Mouse (Mus musculus) layer of hippocampus, adult 18-20 months (tissue): ENCODE data around the gene Mars2. TPM values are rescaled to one million over a fixed set of nuclear protein-coding genes. Genes with fewer than 3 reads are reported as not detected.
A peak's percentile ranks its signal among the peaks of the same experiment; 100 is the strongest.

ENCODE experiments used
- DNase-seq, 2 experiments: peaks; one replicate each; pipeline ENCODE4 v3.0.0; 2022; ENCODE audit warnings: low spot score in 2 of 2
- long read RNA-seq: library from polyadenylated mRNA; stranded (forward); transcript quantifications from one replicate; pipeline ENCODE4 v2.0.0, GENCODE M21; 2021
- total RNA-seq, 2 experiments: library from RNA; stranded (reverse); gene quantifications; 2 replicates each; pipeline ENCODE4 v1.2.3; 2021

Gene Mars2
- total RNA-seq = 1 to 10 TPM; 8.1 to 8.6 TPM
- long read RNA-seq, full-length matches to known transcripts = 5 of 5 reads
- long read RNA-seq, partial matches to known transcripts = 0 of 5 reads
- long read RNA-seq, other reads (novel, unspliced or antisense) = 0 of 5 reads

DNA sequence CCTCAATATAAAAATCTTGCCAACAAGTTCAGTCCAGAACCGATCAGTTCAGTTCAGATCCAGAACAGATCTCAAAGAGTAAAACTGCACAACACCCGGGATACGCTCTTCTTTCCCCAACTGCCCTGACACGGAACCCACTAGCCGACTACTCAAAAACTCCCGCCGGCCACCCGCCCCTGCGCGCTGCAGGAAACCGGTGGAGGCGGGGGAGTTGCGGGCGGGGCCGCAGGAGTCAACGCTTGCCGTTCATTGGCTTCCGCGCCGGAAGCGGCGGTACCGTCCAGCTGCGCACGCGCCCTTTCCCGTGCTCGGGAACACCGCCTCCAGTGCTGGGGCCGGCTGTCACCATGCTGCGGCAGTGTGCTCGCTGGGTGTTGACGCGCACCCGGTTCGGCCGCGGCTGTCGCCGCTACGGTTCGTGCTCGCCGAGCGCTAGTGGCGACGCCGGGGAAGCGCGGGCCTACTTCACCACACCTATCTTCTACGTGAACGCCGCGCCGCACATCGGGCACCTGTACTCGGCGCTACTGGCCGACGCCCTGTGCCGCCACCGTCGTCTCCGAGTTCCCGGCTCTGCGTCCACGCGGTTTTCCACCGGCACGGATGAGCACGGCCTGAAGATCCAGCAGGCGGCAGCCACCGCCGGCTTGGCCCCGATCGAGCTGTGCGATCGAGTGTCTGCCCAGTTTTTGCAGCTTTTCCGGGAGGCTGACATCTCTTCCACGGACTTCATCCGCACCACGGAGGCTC is at the start of gene Mars2:
Mars2 (plus strand) TSS at position 288 of the 753 bp plus-strand sequence.
- DNase-seq = peak; percentile 95 to 96

DNA sequence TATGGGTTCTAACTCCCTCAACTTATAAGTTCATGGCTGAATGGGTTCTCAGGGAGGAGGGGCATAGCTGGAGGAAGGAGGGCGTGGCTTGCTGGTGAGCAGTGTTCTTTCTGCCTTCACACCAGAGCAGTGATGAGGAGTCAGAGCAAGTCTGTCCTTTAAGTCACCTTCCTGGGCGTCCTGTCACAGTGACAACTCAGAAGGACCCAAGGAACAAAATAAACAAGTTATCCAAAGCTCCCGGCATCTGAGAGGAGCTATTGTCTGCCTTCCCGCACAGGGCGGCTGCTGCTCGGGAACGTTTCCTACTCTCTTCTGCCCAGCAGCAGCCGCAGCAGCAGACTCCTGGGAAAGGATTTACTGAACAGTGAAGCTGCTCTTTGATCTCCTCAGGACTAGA is 45.0 kb upstream of the Mars2 start:
- DNase-seq = no peak

DNA sequence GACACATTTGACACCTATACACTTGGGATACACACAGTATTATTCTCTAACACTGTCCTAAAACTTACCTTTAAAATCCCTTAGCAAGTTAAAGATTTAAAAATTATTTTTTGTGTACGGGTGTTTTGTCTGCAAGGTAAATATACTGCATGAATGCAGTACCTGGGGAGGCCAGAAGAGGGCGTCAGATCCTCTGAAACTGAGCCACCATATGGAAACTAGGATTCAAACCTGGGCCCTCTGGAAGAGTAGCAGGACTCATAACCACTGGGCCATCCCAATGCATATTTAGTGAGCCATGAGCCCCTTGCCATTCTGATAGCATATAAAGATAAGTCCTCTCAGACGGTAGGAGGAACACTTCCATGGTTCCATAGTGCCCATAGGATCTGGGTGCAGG is 44.2 kb upstream of the Mars2 start:
- peak in 1 of 2 experiments; percentile 13 for DNase-seq

DNA sequence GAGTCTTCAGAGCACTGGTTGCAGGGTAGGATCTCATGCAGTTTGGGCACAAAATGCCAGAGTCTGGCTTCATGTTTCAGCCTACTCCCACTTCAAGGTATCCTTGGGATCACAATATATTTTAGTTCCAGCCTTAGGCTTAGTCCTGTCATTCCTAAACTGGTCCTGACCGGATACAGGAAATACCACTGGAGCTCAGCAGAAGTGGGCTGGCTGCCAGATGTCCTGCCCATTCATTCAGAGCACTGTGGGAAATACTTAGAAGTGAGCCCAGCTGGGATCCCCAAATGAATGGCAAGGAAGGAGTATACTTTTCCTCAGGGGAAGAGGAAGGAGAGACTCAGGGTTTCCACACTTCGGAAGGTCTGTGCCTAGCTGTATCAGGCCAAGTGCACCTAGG is 43.7 kb upstream of the Mars2 start:
- DNase-seq = peak in 1 of 2 experiments; percentile 13

DNA sequence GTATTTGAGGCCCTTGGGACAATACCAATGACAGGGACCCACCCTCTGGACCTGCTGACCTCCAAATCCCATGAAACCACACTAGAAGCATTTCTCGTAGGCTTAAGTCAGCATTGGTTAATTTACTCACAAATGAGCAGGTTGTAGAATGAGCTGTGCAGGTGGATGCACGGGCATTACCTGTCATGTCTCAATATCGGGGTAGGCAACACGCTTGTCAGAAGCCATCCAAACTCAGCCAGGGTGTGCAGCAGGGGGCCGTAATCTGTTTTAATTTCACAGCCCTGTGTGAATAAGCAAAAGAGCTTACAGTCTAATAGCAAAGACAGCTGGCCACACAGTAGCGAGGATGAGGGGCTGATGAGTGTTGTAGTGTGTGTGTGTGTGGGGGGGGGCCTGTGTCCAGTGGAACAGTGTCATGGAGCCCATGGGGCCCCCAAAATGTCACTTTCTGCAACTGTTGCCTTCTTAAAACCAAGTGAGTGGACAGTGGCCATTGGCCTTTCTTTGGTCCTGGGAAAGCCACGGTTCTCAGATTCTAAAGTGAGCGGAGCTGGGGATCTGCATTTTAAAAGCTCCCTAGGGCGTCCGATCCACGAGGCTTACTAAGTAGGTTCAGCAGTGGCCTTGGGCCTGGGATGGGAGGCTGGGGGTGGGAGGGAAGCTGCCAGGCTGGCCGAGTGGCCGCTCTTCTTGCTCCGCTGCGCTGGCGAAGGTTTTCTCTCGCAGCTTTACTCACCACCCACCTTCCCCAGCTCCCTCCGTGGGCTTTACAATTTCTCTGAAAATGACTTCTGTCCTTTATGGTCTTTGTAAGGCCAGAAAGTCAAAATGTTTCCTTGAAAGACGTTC is 42.7 kb upstream of the Mars2 start:
- DNase-seq = peak in 1 of 2 experiments; percentile 9

DNA sequence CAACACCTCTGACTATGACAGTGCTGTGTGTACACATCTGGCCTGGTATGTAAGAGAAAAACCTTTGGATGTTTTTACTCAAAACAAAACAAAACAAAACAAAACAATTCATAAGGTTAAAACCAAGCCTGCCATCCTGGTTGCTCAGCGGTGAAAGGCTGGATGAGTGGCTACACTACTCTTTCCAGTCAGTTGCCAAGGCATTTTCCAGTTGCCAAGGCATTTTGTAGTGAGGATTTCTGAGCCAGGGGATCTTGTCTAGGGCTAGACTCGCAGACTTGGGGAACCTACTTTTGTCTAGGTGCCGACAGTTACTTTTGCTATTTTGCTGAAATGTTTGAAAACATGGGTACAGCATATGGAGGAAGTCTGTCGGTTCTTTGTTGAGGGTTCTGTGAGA is 42.0 kb upstream of the Mars2 start:
- DNase-seq = no peak

DNA sequence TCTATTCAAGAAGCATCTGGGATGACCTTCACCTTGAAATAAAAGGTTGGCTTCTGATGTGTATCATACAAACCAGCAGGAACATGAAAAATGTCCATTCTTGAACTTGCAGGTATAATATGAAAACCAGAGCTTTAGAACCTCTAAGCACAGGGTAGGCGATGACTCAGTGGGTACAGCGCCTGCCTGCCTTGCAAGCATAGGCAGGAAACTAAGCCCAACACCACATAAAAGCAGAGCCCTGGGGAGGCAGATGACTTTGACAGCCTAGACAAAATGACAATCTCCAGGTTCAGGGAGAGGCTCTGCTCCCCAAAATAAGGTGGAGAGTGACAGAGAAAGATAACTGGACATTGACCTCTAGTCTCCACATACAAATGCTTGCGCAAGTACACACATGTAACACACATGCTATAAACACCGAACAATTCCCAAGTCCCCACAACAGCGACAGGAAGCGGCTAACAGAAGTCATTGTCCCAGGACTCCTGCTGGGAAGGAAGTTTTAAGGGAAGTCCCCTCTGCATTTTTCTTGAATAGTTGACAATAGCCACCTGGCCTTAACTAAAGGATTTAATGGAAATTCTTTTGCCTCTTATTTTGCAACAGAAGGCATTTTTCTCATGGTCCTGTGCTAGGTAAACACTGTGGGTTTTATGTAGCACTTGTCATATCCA is 40.5 kb upstream of the Mars2 start:
- DNase-seq = no peak

DNA sequence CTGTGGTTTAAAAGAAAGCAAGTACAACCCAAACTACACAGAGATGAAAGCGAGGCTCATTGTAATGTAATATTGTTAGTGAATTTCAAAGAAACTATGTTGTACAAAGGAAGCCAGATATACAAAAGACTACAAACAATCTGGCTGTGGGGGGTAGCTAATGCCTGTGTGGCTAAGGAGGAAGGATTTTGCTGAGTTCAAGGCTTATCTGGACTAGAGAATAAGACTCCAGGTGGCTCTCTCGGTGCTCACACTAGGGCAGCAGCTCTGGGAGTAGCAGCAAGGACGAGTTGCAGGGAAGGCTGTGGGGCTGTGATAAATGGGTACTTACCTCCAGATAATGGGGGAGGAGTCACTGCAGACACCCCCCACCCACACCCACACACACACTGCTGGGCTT is 38.3 kb upstream of the Mars2 start:
- DNase-seq = no peak

DNA sequence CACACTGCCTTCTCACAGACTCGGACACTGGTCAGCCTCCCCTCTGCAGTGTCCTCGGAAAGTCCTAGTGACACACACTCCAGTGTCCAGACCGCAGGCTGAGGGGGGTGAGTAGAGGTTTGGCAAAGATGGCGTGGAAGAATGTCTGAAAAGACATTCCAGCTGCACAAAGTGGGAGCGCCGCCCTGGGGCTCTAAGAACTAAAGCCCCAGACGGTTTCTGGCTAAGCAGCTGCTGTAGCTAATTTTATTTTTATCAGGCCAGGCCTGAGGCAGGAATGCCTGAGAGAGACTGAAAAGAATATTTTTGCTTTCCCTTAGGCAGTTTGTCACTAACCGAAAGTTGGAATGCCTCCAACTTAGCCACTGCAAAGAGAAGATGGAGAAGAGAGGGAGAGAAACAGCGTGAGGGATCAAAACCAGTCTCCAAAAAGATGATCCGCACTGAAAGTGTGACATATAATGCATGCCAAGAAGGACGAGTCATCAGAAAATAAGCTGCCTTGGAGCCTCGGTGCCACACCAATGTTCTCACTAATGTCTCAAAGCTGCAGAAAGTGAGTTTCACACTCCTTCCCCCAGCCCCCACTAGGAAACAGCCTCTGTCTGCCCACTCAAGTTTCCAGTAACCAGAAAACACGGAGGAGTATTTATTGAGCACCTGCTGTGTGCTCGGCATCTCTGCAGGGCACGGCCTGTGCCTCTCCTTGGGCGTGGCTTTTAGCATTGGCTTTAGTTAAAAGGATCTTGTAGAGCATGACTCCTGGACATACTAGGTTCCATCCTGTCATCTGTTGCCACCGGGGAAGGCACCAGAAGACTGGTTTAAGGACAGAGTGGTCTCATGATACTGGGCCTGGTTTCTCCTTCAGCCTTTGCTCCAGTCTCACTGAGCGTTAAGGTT is 34.9 kb upstream of the Mars2 start:
- DNase-seq = peak in 1 of 2 experiments; percentile 52

DNA sequence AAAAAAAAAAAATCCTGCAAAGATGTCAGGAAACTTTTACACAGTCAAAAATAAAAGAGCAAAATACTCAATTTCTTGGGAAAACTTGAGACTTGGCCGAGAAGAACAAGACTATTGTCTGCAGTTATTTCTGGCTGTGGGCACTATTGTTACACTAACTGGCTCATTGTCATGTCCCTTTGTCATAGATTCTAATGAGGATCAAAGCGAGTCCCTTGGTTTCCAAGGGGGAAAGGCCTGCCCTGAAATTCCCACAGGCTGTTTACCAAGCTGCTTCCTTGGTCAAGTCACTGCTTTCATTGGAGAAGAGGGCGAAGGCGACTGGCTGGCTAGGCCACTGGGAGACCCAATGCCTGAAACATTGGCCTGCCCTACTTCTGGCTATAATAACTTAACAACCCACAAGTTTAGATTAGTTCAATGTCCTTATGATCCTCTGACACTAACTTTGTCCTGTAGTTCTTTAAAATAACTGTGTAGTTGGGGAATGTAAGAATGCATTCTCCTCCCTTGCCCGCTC is 31.1 kb upstream of the Mars2 start:
- no peak for DNase-seq

DNA sequence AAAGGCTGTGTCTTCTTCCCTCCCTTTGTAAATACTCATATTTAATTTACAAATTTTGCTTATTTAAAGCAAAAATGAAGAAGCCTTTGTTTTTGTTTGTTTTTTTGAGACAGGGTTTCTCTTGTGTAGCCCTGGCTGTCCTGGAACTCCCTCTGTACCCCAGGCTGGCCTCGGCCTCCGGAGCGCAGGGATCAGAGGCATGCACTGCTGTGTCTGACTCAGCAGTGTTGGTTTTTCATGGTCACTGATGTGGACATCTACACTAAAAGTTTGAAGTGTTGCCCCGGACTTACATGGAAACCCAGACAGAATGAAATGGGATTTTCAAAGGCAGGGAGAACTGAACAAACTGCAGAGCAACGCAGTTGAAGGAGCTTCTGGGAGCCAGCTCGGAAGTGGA is 29.4 kb upstream of the Mars2 start:
- no peak for DNase-seq

DNA sequence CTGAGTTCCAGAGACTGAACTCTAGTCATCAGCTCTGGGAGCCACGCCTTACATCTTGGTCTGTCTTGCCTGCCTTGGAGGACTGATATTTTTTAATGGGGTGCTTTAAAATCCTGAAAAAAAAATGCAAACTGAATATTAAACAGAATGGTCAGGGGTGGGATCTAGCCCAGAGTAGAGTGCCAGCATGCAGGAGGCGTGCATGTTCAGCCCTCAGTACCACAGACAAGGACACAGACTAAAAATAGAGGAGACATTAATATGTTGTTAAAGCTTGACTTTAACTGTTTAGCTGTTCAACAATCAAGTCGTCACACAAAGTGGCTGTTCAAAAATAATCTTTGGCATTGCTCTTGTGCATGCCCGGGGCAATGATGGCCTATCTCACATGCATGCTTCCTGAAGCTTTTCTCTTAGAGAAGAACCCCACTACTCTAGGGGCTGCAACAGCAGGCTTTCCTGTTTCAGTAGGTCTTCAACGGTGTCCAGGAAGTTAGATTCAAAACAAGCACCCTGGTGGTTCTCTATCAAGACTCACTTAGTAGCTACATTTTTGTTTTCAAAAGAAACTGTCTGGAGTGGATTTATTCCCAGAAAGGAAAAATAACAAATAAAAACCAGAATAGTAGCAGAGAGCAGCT is 28.4 kb upstream of the Mars2 start:
- no peak for DNase-seq

DNA sequence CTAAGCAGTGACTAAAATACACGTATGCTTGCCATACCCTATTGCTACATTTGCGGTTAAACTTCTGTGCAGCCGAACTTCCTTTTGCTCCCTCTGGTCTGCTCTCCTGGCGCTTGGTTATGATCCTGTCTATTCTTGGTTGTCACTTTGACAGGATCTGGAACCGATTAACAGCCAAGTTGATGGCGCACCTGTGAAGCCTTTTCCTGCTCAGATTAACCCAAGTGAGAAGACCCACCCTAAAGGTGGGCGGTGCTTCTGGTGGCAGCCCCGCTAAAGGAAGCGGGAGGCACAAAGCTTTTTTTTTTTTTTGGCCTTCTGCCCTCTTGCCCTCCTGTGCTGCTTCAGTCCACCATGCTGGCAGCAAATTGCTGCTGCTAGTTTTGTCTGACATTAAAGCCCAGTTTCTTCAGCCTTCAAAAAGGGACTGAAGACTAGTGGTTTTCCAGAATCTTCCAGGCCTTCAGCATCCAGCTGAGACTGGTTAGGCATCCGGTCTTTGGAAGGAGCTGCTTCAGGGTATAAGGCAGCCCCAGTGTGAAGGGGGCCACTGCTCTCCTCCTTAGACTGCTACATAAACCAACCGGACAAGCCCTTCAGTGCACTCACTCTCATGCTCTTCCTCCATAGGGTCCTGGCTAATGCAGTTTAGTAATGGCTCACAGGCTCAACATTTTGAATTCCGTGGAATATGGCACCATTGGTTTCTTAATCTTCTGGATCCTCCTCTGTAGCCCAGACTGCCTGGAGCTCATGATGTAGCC is 26.6 kb upstream of the Mars2 start:
- no peak for DNase-seq

DNA sequence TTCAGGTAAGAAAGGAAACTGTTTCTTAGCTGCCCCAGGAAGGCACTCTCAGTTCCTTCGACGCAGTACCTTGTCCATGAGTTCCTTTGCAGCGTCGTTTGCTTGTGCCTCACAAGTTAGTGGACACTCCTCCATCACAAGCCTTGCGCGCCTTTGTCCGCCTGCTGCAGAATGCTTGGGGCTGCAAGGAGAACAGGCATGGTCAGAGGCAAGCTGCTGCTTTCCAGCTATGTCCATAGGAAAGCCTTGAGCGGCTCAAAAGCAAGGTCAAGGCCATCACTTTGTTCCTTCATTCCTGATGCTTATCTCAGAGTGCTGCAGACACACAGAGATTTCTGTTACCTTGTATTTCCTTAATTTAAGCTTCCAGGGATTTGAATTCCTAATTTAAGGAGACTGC is 25.9 kb upstream of the Mars2 start:
- no peak for DNase-seq

DNA sequence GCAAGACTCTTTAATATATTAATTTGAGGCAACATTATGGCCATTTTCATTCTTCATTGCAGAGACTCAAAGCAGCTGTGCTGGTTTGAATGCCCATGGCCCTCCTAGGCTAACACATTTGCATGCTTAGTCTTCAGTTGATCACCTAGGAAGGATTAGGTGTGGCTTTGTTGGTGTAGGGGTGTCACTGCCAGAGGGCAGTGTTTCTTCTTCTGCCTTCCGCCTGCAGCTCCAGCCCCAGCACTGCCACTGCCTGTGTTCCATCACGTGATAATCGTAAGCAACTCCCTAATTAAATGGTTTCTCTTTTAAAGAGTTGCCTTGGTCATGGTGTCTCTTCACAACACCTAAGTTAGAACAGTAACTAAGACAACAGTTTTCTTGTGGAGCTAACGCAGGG is 24.2 kb upstream of the Mars2 start:
- DNase-seq = no peak

DNA sequence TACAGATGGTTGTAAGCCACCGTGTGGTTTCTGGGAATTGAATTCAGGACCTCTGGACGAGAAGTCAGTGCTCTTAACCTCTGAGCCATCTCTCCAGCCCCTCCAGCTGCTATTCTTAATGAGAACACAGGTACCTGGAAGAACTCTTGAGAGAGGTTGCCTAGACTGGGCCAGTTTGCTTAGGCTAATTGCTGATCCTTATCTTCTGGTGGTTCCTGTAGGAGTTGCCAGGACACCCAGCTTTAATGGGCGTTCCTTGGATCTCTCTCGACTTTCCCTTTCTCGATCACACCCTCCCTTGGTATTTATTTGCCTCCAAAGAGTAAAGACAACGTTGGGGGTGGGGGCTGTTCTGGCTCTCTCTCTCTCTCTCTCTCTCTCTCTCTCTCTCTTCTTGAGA is 23.5 kb upstream of the Mars2 start:
- DNase-seq = no peak

DNA sequence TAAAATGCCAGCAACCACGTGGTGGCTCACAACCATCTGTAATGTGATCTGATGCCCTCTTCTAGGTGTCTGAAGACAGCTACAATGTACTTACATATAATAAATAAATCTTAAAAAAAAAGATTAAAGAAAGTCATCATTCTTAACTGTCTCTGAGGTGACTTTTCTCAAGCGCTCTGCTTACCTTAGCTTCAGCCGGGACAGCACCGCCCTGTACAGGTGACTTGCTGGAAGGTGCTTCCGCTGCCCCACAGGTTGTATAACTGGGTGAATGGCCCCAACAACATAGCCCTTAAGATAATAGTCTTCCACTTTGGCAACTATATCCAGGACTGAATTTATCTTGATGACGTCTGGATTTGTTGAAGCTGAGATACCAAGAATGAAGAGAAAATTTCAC is 23.0 kb upstream of the Mars2 start:
- DNase-seq = no peak

DNA sequence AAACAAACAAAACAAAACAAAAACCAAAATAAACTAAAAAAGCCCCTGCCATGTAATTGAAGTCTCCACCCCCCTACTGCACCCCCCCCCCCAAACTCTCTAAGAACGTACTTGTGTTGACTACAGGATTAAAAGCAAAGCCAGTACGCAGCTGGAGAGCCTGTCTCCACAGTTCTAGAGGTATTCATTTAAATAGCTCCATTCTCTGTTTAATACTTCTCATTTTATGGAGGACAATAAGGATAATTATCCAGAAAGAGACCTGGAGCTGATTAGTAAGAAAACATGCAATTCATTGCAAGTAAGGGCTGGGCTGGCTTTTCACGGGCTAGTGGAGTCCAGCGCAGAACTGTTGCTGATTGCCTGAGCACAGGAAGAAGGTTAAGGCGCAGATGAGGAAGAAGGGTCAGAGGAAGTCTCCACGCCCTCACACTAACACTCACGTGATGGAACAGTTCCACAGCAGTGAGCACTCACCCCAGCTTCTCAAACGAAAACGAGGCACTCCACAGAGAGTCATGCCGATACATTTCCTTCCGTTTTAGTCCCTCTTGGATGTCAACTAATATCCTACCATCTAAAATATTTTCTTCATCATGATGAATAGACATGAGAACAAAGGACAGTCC is 21.7 kb upstream of the Mars2 start:
- DNase-seq = no peak

DNA sequence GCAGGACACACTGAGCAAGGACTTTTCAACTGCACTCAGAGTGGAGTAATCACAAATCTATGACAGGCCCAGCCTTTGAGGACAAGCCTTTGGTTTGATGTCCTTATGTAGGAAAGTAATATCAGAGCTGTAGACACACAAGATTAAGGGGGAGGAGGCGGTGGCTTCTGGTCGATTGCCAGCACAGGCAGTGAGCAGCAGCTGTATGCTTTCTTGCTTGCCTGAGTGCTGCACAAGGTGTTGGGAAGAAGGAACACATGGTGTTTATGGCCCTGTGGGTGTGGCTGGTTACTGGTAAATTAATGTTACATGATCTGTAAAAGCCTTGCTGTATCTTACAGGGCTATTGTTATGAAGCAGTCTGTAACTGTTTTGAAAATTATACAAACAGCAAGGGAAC is 19.8 kb upstream of the Mars2 start:
- no peak for DNase-seq
